Mouse (Mus musculus): Measurements from ENCODE around the gene Pamr1. TPM values are rescaled to one million over a fixed set of nuclear protein-coding genes. Genes with fewer than 3 reads are reported as not detected.

Pamr1 gene
- polyA plus RNA-seq (2012), result not detected in 2 replicates

GRCm38 (mm10) chr2:102549611-102550266, at the start of gene Pamr1:
Gene Pamr1, plus strand, starts transcription at chr2:102550012.

GRCm38 (mm10) chr2:102658163-102658660, 108.4 kb downstream of the Pamr1 start, which contains the start of gene Slc1a2:
Gene Slc1a2, plus strand, starts transcription at chr2:102658659.

Other genes with a start within 250 kb of the Pamr1 start
- 12.5 and 25.3 TPM in 2 replicates for gene Trim44, start 142.2 kb upstream of the Pamr1 start, polyA plus RNA-seq (2012)
- 0.39 and 0.58 TPM in 2 replicates for gene Fjx1, start 97.5 kb upstream of the Pamr1 start, polyA plus RNA-seq (2012)
- gene Slc1a2, start 108.6 kb downstream of the Pamr1 start, polyA plus RNA-seq (2012), result under 0.01 TPM in 1 of 2 replicates, not detected in the other